ENCODE assay signal across 21 mouse cellular contexts in genomic region chr5:74847824-74848223, GRCm38 (mm10).
DNase-seq lines count a peak whose midpoint lies in the region; ATAC-seq and TF ChIP-seq lines count a peak whose summit lies in the region.
"Had no signal": no experiment of that assay in that cellular context is flagged by ENCODE, and none has a peak within 500 bp of the region (broad histone marks: within the 10 kb centered on the region; RNA-seq: fewer than 3 reads in every experiment).

No protein-coding gene starts in this region.

- no peak overlapping the region for H3K9ac ChIP-seq in limb, embryonic 13.5 days
- H3K9ac ChIP-seq: forebrain, embryonic 12.5 days; heart, embryonic 12.5 days; hindbrain, embryonic 14.5 days; liver, embryonic 13.5 days had no signal

- no peak overlapping the region for H3K27ac ChIP-seq in limb, embryonic 13.5 days
- H3K27ac ChIP-seq: forebrain, embryonic 12.5 days; hindbrain, embryonic 14.5 days; kidney, postnatal 0 days; liver, embryonic 13.5 days had no signal

- H3K36me3 ChIP-seq in limb, embryonic 13.5 days = no peaks in the 10 kb centered on the region
- H3K36me3 ChIP-seq: forebrain, embryonic 12.5 days; heart, embryonic 12.5 days; liver, embryonic 13.5 days had no signal

- ATAC-seq in limb, embryonic 13.5 days (ENCODE audit: low FRiP score, low read depth) = peak; percentile 59; the same call in 1 of the 2 replicates
- ATAC-seq: activated CD4-positive, CD25-positive, alpha-beta regulatory T cell, adult 4 months had no signal

- peak; percentile 16 to 46 for DNase-seq in lung, adult 18-20 months
- DNase-seq in lung, adult 2 months = no peak
- peak; percentile 56 for DNase-seq in lung, postnatal 36 days
- DNase-seq in B cell, adult 2 months = no peak
- DNase-seq in kidney, postnatal 14 days = no peak
- no peak for DNase-seq in left cerebral cortex, adult 11 months (ENCODE audit: low spot score)
- DNase-seq: adrenal gland, postnatal 25 days; cerebellum, adult 11 months; cerebellum, postnatal 25 days; heart, adult 11 months; heart, postnatal 14 days; kidney, adult 18-20 months; liver, embryonic 13.5 days; right cerebral cortex, postnatal 25 days had no signal

- H3K4me1 ChIP-seq in lung, adult 2 months (ENCODE audit: control insufficient read depth, insufficient read depth, low read length) = no peaks in the 10 kb centered on the region
- 0 out of 2 replicates have a peak, but pooled peaks cover 4% of the 10 kb centered on the region for H3K4me1 ChIP-seq in limb, embryonic 13.5 days
- H3K4me1 ChIP-seq: forebrain, embryonic 12.5 days; heart, embryonic 12.5 days; liver, embryonic 13.5 days; megakaryocyte, embryonic 14.5 days had no signal

- WGBS in lung, adult 2 months = 44% methylated on average over 6 of the region's 6 CpGs
- 48% methylated on average over 6 of the region's 6 CpGs for WGBS in limb, embryonic 13.5 days

- no peak for TF ChIP-seq POLR2A in lung, adult 2 months (IDR thresholded peaks at IDR 0.05; ENCODE audit: borderline replicate concordance, extremely low read depth, low read depth, low read length)

- H3K27me3 ChIP-seq in limb, embryonic 13.5 days = no peaks in the 10 kb centered on the region
- H3K27me3 ChIP-seq: forebrain, embryonic 12.5 days; heart, embryonic 12.5 days; liver, embryonic 13.5 days; megakaryocyte, embryonic 14.5 days had no signal

- H3K4me3 ChIP-seq in lung, adult 2 months (replicated peaks; ENCODE audit: extremely low read depth, low read depth, low read length) = no peak overlapping the region
- no peak overlapping the region for H3K4me3 ChIP-seq in limb, embryonic 13.5 days
- H3K4me3 ChIP-seq: forebrain, embryonic 12.5 days; heart, embryonic 12.5 days; liver, embryonic 13.5 days; megakaryocyte, embryonic 14.5 days had no signal

- TF ChIP-seq CTCF in lung, adult 2 months (IDR thresholded peaks at IDR 0.05; ENCODE audit: insufficient read depth, low read length) = no peak

- no peak overlapping the region for H3K4me2 ChIP-seq in limb, embryonic 13.5 days (replicated peaks)
- H3K4me2 ChIP-seq: forebrain, embryonic 12.5 days; heart, embryonic 12.5 days; hindbrain, embryonic 14.5 days; liver, embryonic 13.5 days had no signal

- peaks cover 3% of the 10 kb centered on the region; the same call in 1 of the 2 replicates for H3K9me3 ChIP-seq in limb, embryonic 13.5 days
- H3K9me3 ChIP-seq: forebrain, embryonic 12.5 days; heart, embryonic 12.5 days; liver, embryonic 13.5 days had no signal

Comparison
In these comparisons a context has a peak if more than half of its experiments do, and no peak if none do; other contexts are left out.
1. DNase-seq: peak in lung, adult 18-20 months (2 of 2) and lung, postnatal 36 days (single experiment); none in lung, adult 2 months (single experiment), B cell, adult 2 months (0 of 2), kidney, postnatal 14 days (single experiment) and left cerebral cortex, adult 11 months (single experiment).